Mouse (Mus musculus) hindbrain, embryonic 13.5 days (tissue): ENCODE measurements around the gene Thsd4. TPM values are rescaled to one million over a fixed set of nuclear protein-coding genes. Genes with fewer than 3 reads are reported as not detected.

ENCODE experiments used
- ATAC-seq: fragments of 200-750 bp; cut with Nextera tagmentation; 2 replicates; pipeline ENCODE4 v1.8.0; 2017; ENCODE audit warnings: moderate TSS enrichment; ENCODE audit not compliant: low FRiP score
- H3K27ac ChIP-seq: fragments of 300-500 bp; sonication (generic); 2 replicates; pipeline ENCODE4 v1.5.1; 2015; ENCODE audit warnings: inconsistent platforms, mild to moderate bottlenecking, moderate library complexity
- H3K27me3 ChIP-seq: fragments of 300-500 bp; sonication (generic); 2 replicates; pipeline ENCODE4 v1.6.1; 2015; ENCODE audit warnings: mild to moderate bottlenecking, inconsistent platforms
- H3K36me3 ChIP-seq: fragments of 300-500 bp; sonication (generic); 2 replicates; pipeline ENCODE4 v1.6.1; 2015; ENCODE audit warnings: mild to moderate bottlenecking, inconsistent platforms
- H3K4me1 ChIP-seq: fragments of 300-500 bp; sonication (generic); replicated peaks from 2 replicates; pipeline ENCODE4 v1.6.1; 2015; ENCODE audit warnings: inconsistent platforms
- H3K4me2 ChIP-seq: fragments of 300-500 bp; sonication (generic); 2 replicates; pipeline ENCODE4 v1.6.1; 2015; ENCODE audit warnings: inconsistent platforms, mild to moderate bottlenecking, moderate library complexity
- H3K4me3 ChIP-seq: fragments of 300-500 bp; sonication (generic); 2 replicates; pipeline ENCODE4 v1.5.1; 2015; ENCODE audit warnings: mild to moderate bottlenecking, inconsistent platforms
- H3K9ac ChIP-seq: fragments of 300-500 bp; sonication (generic); 2 replicates; pipeline ENCODE4 v1.6.1; 2015; ENCODE audit warnings: mild to moderate bottlenecking, inconsistent platforms
- H3K9me3 ChIP-seq: fragments of 300-500 bp; sonication (generic); 2 replicates; pipeline ENCODE4 v1.6.1; 2016; ENCODE audit warnings: inconsistent platforms
- WGBS: fragments of 180-500 bp; shearing (Covaris S2); methylation state at CpG from one replicate; pipeline ENCODE4 v1.1.7; 2015; 5-methylcytosine and 5-hydroxymethylcytosine counted together
- polyA plus RNA-seq: library from polyadenylated mRNA; unstranded; fragments of >200 nt; fragmentation: Nextera tagmentation; extraction: Ambion mirVana; gene quantifications from 2 replicates; pipeline ENCODE4 v1.2.1, GENCODE M21; 2015

Thsd4 gene
- polyA plus RNA-seq, 1 experiment from 2014 or later: 6.2 TPM

DNA sequence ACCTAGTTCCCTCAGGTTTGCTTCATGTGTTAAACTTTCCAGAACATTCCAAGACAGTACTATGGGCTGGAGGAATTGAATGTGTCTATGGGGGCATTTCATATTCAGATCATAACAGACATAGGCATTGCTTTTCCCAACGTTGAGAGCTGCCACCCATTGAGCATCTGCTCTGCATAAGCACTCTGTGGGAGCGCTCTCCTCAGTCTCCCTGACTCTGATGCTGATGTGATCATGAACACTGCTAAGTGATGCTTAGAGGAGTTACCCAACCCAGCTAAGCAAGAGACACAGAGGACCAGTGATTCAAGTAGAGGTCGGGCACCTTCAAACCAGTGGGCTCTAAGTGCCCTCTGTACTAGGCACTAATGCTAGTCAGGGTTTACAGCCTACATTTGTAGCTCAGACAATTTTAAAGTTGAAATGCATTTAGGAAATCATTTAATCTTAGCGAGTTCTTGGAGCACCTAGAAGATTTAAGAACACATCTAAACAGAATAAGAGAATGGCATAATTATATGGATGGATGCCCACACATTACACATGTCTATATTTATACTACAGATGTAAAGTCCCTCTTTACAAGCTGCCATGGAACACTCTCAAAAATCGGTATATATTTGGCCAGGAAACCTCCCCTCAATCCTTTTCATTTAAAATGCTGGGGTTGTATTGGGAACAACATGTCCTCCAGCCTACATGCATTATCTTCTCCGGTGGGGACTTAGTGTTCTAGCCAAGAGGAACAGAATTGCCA, 392.4 kb downstream of the Thsd4 start:
- no peak overlapping the region for H3K4me3 ChIP-seq
- H3K4me1 ChIP-seq: peaks cover 13% of the 10 kb centered on the region
- no peak overlapping the region for H3K27ac ChIP-seq
- no peak for ATAC-seq
- no peaks in the 10 kb centered on the region for H3K36me3 ChIP-seq
- H3K9ac ChIP-seq: no peak overlapping the region
- H3K4me2 ChIP-seq: no peak overlapping the region
- no peaks in the 10 kb centered on the region for H3K27me3 ChIP-seq
- 80% methylated on average over 6 of the region's 6 CpGs for WGBS
- no peaks in the 10 kb centered on the region for H3K9me3 ChIP-seq

DNA sequence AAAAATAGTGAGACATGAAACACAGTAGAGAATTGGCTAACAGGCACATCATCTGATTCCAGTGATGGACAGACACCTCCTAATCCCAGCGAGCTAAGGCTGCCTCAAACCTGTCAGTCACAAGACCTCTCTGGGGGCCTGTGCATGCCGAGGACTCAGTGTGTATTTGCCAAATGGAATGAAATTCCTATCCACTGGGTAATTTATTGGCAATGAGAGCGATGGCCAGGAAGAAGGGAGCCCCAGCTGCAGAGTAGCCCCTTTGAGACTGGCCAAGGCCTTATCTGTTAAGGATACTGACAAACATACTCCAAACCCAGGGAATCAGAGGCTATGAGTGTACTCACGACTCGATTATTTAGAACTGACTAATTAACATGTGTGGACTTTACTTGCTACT, 394.9 kb downstream of the Thsd4 start:
- Histone ChIP-seq H3K4me2 (no peak overlapping the region), H3K27me3 (no peaks in the 10 kb centered on the region), H3K4me3 (no peak overlapping the region), H3K9me3 (no peaks in the 10 kb centered on the region), H3K4me1 (peaks cover 23% of the 10 kb centered on the region), H3K9ac (no peak overlapping the region), H3K27ac (no peak overlapping the region), H3K36me3 (no peaks in the 10 kb centered on the region)
- no peak for ATAC-seq
- WGBS: 52% methylated on average over 5 of the region's 5 CpGs

DNA sequence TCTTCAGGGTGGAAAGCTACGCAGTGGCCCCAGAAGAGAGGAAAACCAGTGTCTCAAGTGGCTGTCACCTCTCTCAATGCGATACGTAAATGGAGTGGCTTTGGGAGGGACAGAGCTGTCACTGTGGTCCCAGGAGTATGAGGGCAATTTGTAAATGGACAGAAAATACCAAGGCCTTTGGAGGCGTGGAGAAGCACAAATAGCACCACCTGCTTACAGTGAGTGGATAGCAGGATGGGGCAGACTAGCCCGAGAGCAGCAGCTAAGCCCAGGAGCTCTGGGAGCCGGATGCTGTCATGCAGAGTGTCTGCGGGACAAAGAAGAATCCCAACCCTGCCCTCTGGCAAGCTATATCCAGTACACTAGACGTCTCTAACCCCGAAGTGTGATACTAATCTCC, 397.7 kb downstream of the Thsd4 start:
- Histone ChIP-seq H3K9me3 (no peaks in the 10 kb centered on the region), H3K4me3 (no peak overlapping the region), H3K4me1 (peaks cover 39% of the 10 kb centered on the region), H3K4me2 (no peak overlapping the region), H3K36me3 (no peaks in the 10 kb centered on the region), H3K27me3 (no peaks in the 10 kb centered on the region), H3K27ac (0 out of 2 replicates have a peak overlapping the region, but pooled peaks have one; percentile 3), H3K9ac (no peak overlapping the region)
- no peak for ATAC-seq
- WGBS: 44% methylated on average over 9 of the region's 9 CpGs

DNA sequence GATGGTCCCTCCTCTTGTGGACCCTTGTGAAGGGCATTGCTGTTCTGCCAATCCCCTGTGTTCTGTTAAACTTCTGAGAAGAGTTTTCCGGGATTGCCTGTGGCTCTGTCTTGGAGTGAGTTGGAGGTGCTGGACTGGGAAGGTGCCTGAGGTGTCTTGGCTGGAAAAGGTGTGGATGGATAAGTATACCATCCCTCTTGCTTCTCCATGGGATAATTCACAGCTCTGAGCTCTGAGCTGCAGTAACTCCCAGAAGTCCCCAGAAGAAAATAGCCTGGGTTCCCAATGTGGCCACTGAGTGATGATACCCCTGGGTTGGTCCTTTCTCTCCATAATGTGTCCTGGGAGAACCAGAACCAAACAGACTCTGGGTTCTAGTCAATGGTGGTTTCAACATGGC, 398.8 kb downstream of the Thsd4 start:
- Histone ChIP-seq H3K27ac (no peak overlapping the region), H3K9ac (no peak overlapping the region), H3K4me1 (peaks cover 40% of the 10 kb centered on the region), H3K27me3 (no peaks in the 10 kb centered on the region), H3K4me3 (no peak overlapping the region), H3K4me2 (no peak overlapping the region), H3K36me3 (no peaks in the 10 kb centered on the region), H3K9me3 (no peaks in the 10 kb centered on the region)
- no peak for ATAC-seq
- 87% methylated on average over 1 of the region's 1 CpGs for WGBS

DNA sequence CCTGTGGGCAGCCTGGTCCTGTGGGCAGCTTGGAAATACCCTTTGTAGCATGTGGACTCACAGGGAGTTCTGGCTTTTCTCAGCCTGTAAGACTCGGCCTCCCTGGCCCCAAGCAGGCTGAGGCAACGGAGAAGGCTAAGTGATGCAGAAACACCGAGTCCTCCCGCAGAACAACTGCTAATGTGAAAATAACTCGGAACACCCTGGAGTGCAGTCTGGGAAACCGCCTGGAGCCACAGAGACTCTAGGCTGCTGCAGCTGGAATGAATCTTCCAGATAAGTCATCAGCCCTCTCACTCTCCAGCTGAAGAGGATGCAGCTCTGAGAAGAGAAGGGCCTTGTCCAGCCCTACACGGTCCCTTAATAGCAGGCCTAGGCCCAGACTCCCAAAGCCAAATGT, 402.0 kb downstream of the Thsd4 start:
- H3K4me3 ChIP-seq: no peak overlapping the region
- no peaks in the 10 kb centered on the region for H3K36me3 ChIP-seq
- no peak overlapping the region for H3K9ac ChIP-seq
- WGBS: 53% methylated on average over 7 of the region's 7 CpGs
- H3K4me2 ChIP-seq: no peak overlapping the region
- no peak for ATAC-seq
- H3K27ac ChIP-seq: peak overlapping the region; percentile 13; the same call in 1 of the 2 replicates
- H3K4me1 ChIP-seq: peaks cover 35% of the 10 kb centered on the region
- H3K27me3 ChIP-seq: no peaks in the 10 kb centered on the region
- no peaks in the 10 kb centered on the region for H3K9me3 ChIP-seq

DNA sequence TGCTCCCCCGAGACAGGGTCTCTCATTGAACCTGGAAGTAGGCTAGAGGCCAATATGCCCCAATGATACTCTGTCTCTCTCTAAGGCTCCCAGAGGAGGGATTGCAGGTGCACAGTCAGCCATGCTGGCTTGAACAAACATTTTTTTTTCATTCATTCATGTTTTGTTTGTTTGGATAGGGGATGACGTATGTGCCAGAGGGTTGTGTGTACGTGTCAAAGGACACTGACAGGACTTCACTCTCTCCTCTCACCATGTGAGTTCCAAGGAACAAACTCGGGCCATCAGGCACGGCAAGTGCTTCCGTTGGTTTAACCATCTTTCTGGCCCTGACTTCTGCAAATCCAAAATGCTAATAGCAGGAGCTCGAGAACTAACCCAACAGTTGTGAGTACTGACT, 404.0 kb downstream of the Thsd4 start:
- Histone ChIP-seq H3K9ac (no peak overlapping the region), H3K9me3 (no peaks in the 10 kb centered on the region), H3K36me3 (no peaks in the 10 kb centered on the region), H3K27ac (no peak overlapping the region), H3K4me2 (no peak overlapping the region), H3K4me1 (peaks cover 25% of the 10 kb centered on the region), H3K27me3 (no peaks in the 10 kb centered on the region), H3K4me3 (no peak overlapping the region)
- no peak for ATAC-seq
- 80% methylated on average over 7 of the region's 7 CpGs for WGBS

DNA sequence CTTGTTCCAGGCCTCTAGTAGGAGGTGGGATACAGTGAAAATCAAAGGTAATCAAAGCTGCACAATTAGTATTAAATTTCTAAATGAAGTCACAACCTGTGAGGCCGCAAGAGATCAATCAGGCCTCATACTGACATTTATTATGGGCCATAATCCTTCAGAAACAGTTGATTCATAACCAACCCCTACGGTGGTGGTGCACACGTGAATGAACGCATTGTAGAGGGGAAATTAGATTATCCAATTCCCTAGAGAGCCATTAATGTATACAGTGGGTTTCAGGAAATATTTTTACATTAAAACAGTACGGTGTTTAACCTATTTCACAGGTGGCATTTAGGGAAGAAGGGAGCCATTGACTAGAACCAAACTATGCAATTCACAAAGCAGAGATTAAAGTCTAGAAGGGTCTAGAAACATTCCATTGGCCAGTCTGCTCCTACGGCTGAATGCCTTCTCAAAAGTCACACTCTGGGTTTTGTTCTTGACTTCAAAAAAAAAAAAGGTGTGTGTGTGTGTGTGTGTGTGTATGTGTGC, 406.1 kb downstream of the Thsd4 start:
- Histone ChIP-seq H3K4me2 (no peak overlapping the region), H3K9me3 (no peaks in the 10 kb centered on the region), H3K27ac (no peak overlapping the region), H3K9ac (no peak overlapping the region), H3K36me3 (no peaks in the 10 kb centered on the region), H3K27me3 (no peaks in the 10 kb centered on the region), H3K4me3 (no peak overlapping the region), H3K4me1 (peaks cover 18% of the 10 kb centered on the region)
- WGBS: 64% methylated on average over 6 of the region's 6 CpGs
- no peak for ATAC-seq

DNA sequence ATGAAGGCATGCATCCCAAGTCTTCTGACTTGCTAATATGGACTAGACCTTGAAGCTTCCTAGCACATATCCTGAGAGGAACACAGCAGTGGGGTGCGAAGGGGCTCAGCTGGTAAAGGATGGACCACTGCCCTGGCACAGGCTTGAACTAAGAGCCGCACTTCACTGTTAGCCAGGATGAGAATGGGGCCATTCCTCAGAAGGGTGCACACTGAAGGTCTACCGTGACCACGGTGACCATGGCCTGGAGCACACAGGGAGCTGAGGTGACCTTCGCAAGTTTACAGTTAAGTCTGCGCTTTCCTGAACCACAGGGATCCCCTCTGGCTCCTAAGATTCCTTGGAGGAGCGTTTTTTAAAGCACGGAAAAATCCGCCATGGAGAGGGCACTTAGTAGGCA, 406.5 kb downstream of the Thsd4 start:
- no peaks in the 10 kb centered on the region for H3K27me3 ChIP-seq
- no peaks in the 10 kb centered on the region for H3K9me3 ChIP-seq
- no peak for ATAC-seq
- H3K36me3 ChIP-seq: no peaks in the 10 kb centered on the region
- no peak overlapping the region for H3K27ac ChIP-seq
- WGBS: 92% methylated on average over 9 of the region's 9 CpGs
- peaks cover 18% of the 10 kb centered on the region for H3K4me1 ChIP-seq
- H3K4me2 ChIP-seq: no peak overlapping the region
- H3K9ac ChIP-seq: no peak overlapping the region
- H3K4me3 ChIP-seq: no peak overlapping the region

DNA sequence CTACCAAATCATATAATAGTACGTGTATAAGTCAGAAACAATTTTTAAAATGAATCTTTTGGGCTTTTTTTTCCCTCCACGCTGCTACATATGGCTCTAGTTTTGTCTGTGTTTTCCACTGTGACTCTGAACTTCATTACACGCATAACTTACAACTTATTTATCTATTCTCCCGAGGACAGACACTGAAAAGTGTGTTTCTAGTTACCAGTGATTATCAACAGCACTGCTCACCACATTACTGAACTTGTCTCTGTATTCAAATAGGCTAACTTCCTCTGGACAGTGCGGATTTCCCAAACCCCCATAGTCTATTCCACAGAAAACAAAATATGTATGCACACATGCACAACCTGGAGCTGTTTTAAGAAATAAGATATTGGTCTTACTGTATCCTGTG, 411.6 kb downstream of the Thsd4 start:
- Histone ChIP-seq H3K9me3 (no peaks in the 10 kb centered on the region), H3K36me3 (no peaks in the 10 kb centered on the region), H3K4me2 (no peak overlapping the region), H3K27me3 (no peaks in the 10 kb centered on the region), H3K4me1 (no peaks in the 10 kb centered on the region), H3K4me3 (no peak overlapping the region), H3K27ac (no peak overlapping the region), H3K9ac (no peak overlapping the region)
- WGBS: 88% methylated on average over 5 of the region's 5 CpGs
- ATAC-seq: no peak

DNA sequence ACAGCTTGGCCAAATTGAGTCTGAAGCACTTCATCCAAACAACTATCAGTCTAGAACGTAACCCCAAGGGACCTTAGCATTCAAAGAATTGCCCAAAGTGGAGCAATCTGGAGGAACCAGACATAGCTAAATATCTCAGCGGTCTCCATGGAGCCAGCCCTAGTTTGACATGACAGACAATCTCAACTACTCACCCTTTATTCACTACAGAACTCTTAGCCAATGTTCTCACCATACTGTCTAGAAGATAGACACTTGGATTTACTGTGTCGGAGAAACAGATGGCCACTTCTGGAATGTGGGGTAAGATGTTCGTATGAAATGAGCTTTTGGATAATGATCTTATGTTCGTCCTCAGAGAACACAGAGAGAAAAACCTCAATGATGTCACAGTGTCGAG, 415.2 kb downstream of the Thsd4 start:
- H3K36me3 ChIP-seq: no peaks in the 10 kb centered on the region
- no peak overlapping the region for H3K9ac ChIP-seq
- H3K9me3 ChIP-seq: no peaks in the 10 kb centered on the region
- ATAC-seq: no peak
- H3K27me3 ChIP-seq: no peaks in the 10 kb centered on the region
- H3K4me1 ChIP-seq: peaks cover 6% of the 10 kb centered on the region; the same call in 1 of the 2 replicates
- no peak overlapping the region for H3K27ac ChIP-seq
- WGBS: 85% methylated on average over 6 of the region's 6 CpGs
- no peak overlapping the region for H3K4me2 ChIP-seq
- H3K4me3 ChIP-seq: no peak overlapping the region

DNA sequence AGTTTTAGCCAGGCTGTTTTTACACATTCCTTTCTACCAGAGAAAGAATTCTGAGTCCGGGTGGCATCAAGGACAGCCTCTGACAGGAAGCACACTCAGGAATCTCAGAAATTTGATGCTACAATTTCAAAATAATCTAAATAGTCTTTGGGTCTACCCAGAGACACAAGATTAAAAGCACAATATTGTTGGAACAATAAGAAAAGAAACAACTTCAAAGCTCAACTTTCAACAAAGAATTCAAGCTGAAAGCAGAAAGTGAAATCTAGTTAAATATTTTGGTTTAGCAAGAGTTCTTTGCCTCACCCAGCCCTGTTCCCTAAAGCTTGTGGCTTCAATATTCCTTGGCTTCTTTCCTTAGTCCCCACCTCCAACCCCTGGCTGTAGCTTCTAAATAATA, 415.7 kb downstream of the Thsd4 start:
- no peaks in the 10 kb centered on the region for H3K36me3 ChIP-seq
- no peaks in the 10 kb centered on the region for H3K9me3 ChIP-seq
- no peak overlapping the region for H3K9ac ChIP-seq
- peaks cover 6% of the 10 kb centered on the region; the same call in 1 of the 2 replicates for H3K4me1 ChIP-seq
- H3K4me2 ChIP-seq: no peak overlapping the region
- no peaks in the 10 kb centered on the region for H3K27me3 ChIP-seq
- H3K4me3 ChIP-seq: no peak overlapping the region
- H3K27ac ChIP-seq: no peak overlapping the region
- no peak for ATAC-seq
- WGBS: 56% methylated on average over 1 of the region's 1 CpGs

DNA sequence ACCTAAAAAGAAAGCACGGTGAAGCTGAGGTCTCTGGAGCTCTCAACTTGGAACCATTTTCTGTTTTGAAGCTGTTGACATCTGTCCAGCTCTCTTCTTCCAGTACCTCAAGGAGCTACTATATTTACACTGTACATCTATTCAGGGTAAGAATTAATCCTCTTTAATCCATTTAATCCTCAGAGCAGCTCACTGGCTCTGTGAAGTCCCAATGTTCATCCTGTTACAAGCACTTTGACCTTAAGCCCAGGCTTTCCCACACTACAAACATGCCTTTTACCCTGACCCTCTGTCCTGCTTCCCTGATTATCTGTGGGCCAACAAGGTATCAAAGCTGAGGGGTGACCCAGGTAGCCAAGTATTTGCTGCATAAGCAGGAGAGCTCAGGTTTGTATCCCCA, 427.6 kb downstream of the Thsd4 start:
- no peak for ATAC-seq
- Histone ChIP-seq H3K4me2 (no peak overlapping the region), H3K27ac (no peak overlapping the region), H3K9ac (no peak overlapping the region), H3K4me3 (no peak overlapping the region), H3K36me3 (no peaks in the 10 kb centered on the region), H3K27me3 (no peaks in the 10 kb centered on the region), H3K9me3 (no peaks in the 10 kb centered on the region), H3K4me1 (no peaks in the 10 kb centered on the region)
- 42% methylated on average over 1 of the region's 1 CpGs for WGBS

DNA sequence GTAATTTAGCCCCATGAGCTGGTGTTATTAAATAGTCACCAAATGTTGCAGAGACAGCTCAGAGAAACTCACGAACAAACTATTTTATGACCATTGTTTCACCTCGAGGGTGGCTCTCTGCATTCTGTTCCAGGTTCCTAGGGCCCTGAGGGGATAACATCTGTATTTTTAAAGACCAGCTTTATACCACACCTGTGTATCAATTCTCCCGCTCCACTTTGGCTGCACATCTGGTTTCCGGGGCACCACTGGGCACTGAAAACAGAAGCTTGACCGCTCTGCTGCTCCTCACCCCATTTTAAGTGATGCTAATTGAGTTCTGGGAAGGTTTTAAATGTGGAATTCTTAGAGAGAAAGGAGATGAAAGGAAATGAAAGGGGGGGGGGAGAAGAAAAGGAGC, 429.4 kb downstream of the Thsd4 start:
- no peak for ATAC-seq
- WGBS: 50% methylated on average over 5 of the region's 5 CpGs
- H3K4me2 ChIP-seq: no peak overlapping the region
- no peaks in the 10 kb centered on the region for H3K36me3 ChIP-seq
- H3K9ac ChIP-seq: no peak overlapping the region
- no peak overlapping the region for H3K4me3 ChIP-seq
- no peaks in the 10 kb centered on the region for H3K9me3 ChIP-seq
- H3K4me1 ChIP-seq: no peaks in the 10 kb centered on the region
- no peaks in the 10 kb centered on the region for H3K27me3 ChIP-seq
- no peak overlapping the region for H3K27ac ChIP-seq
